Comparison of ENCODE assay signal across 8 mouse cellular contexts in genomic region chr9:52049605-52050004, GRCm38 (mm10). TPM values are rescaled to one million over a fixed set of nuclear protein-coding genes. Genes with fewer than 3 reads are reported as not detected.
DNase-seq lines count a peak whose midpoint lies in the region; ATAC-seq and TF ChIP-seq lines count a peak whose summit lies in the region.

No protein-coding gene starts in this region.

- H3K36me3 ChIP-seq in embryonic facial prominence, embryonic 10.5 days (replicated peaks) = no peaks in the 10 kb centered on the region
- no peaks in the 10 kb centered on the region for H3K36me3 ChIP-seq in intestine, embryonic 15.5 days
- no peaks in the 10 kb centered on the region for H3K36me3 ChIP-seq in neural tube, embryonic 15.5 days

- no peak for TF ChIP-seq CTCF in lung, adult 2 months (IDR thresholded peaks at IDR 0.05; ENCODE audit: insufficient read depth, low read length)

- no peak overlapping the region for H3K9ac ChIP-seq in intestine, embryonic 15.5 days
- peak overlapping the region; percentile 95 for H3K9ac ChIP-seq in neural tube, embryonic 15.5 days (replicated peaks)

- WGBS in lung, adult 2 months = 1% methylated on average over 3 of the region's 3 CpGs
- under 1% methylated on average over 3 of the region's 3 CpGs for WGBS in embryonic facial prominence, embryonic 10.5 days
- 9% methylated on average over 3 of the region's 3 CpGs for WGBS in intestine, embryonic 15.5 days
- WGBS in neural tube, embryonic 15.5 days = 3% methylated on average over 3 of the region's 3 CpGs

- H3K4me2 ChIP-seq in intestine, embryonic 15.5 days (replicated peaks) = peak overlapping the region; percentile 65
- H3K4me2 ChIP-seq in neural tube, embryonic 15.5 days = peak overlapping the region; percentile 69

- H3K9me3 ChIP-seq in embryonic facial prominence, embryonic 10.5 days = no peaks in the 10 kb centered on the region
- H3K9me3 ChIP-seq in intestine, embryonic 15.5 days = no peaks in the 10 kb centered on the region
- H3K9me3 ChIP-seq in neural tube, embryonic 15.5 days (replicated peaks) = no peaks in the 10 kb centered on the region

- H3K4me3 ChIP-seq in lung, adult 2 months (replicated peaks; ENCODE audit: extremely low read depth, low read depth, low read length) = peak overlapping the region; percentile 96
- H3K4me3 ChIP-seq in embryonic facial prominence, embryonic 10.5 days = peak overlapping the region; percentile 96
- peak overlapping the region; percentile 89 for H3K4me3 ChIP-seq in intestine, embryonic 15.5 days (replicated peaks)
- peak overlapping the region; percentile 94 for H3K4me3 ChIP-seq in neural tube, embryonic 15.5 days (replicated peaks)

- DNase-seq in lung, adult 2 months = no peak
- no peak for DNase-seq in lung, postnatal 14 days
- DNase-seq in embryonic facial prominence, embryonic 10.5 days (ENCODE audit: low spot score) = no peak
- no peak for DNase-seq in cerebellum, adult 9-10 months
- no peak for DNase-seq in right cerebral cortex, postnatal 36 days (ENCODE audit: low spot score in 2 of 2)
- no peak for DNase-seq in gastrocnemius, postnatal 10 days

- no peak for ATAC-seq in intestine, embryonic 15.5 days
- no peak for ATAC-seq in neural tube, embryonic 15.5 days (ENCODE audit: low FRiP score)

- H3K27me3 ChIP-seq in embryonic facial prominence, embryonic 10.5 days (replicated peaks; ENCODE audit: low read depth, poor library complexity, severe bottlenecking) = no peaks in the 10 kb centered on the region; the same call in 1 of the 2 replicates
- 0 out of 2 replicates have a peak, but pooled peaks cover 3% of the 10 kb centered on the region for H3K27me3 ChIP-seq in intestine, embryonic 15.5 days (replicated peaks)
- no peaks in the 10 kb centered on the region for H3K27me3 ChIP-seq in neural tube, embryonic 15.5 days (replicated peaks)

- no peak overlapping the region for H3K27ac ChIP-seq in embryonic facial prominence, embryonic 10.5 days (replicated peaks)
- H3K27ac ChIP-seq in intestine, embryonic 15.5 days = no peak overlapping the region
- H3K27ac ChIP-seq in neural tube, embryonic 15.5 days (replicated peaks) = no peak overlapping the region

- TF ChIP-seq POLR2A in lung, adult 2 months (IDR thresholded peaks at IDR 0.05; ENCODE audit: borderline replicate concordance, extremely low read depth, low read depth, low read length) = no peak

- peaks cover 14% of the 10 kb centered on the region for H3K4me1 ChIP-seq in lung, adult 2 months (ENCODE audit: control insufficient read depth, insufficient read depth, low read length)
- H3K4me1 ChIP-seq in embryonic facial prominence, embryonic 10.5 days = peaks cover 35% of the 10 kb centered on the region
- peaks cover 10% of the 10 kb centered on the region for H3K4me1 ChIP-seq in intestine, embryonic 15.5 days (replicated peaks)
- H3K4me1 ChIP-seq in neural tube, embryonic 15.5 days = peaks cover 24% of the 10 kb centered on the region

RNA-seq across cellular contexts. Expression of gene Rdx, which starts 2.6 kb away (rescaled TPM):
- 22.0 and 41.7 TPM in 2 replicates for polyA plus RNA-seq in lung, adult 2 months (2012; rRNA removed)
- polyA plus RNA-seq in embryonic facial prominence, embryonic 10.5 days (2016; fragmentation: Nextera tagmentation; extraction: Ambion mirVana) = 144 TPM in 2 replicates
- 62.9 and 75.2 TPM in 2 replicates for polyA plus RNA-seq in intestine, embryonic 15.5 days (2015; fragmentation: Nextera tagmentation; extraction: Ambion mirVana)
- polyA plus RNA-seq in neural tube, embryonic 15.5 days (2015; fragmentation: Nextera tagmentation; extraction: Ambion mirVana) = 72.5 and 81.2 TPM in 2 replicates
- 100 to 1,000 TPM; 119 to 122 TPM for total RNA-seq in gastrocnemius, postnatal 10 days (2021)
